Mouse (Mus musculus): ENCODE data around the gene Dnm1l. TPM values are rescaled to one million over a fixed set of nuclear protein-coding genes. Genes with fewer than 3 reads are reported as not detected.
A peak's percentile ranks its signal among the peaks of the same experiment; 100 is the strongest.
"Not testable (repeated sequence)": the region's sequence is repeated elsewhere in the genome, so short reads cannot be mapped to it uniquely, and the experiment has no call there.

The Dnm1l gene
- total RNA-seq (2022), result 100 to 1,000 TPM in 3 of 4 experiments, 10 to 100 TPM in 1; 96.2 to 105 (median 100) TPM

GRCm38 (mm10) chr16:16358481-16359100, at the start of gene Dnm1l:
Dnm1l (minus strand) TSS chr16:16358959.
- peak; percentile 91 for DNase-seq (ENCODE audit: low spot score)

- DNase-seq (ENCODE audit: low spot score), result not testable (repeated sequence)
Measured at GRCm38 (mm10) chr16:16367217-16367616, 8.5 kb upstream of the Dnm1l start.

GRCm38 (mm10) chr16:16359101-16359482, 333 bp upstream of the Dnm1l start:
- DNase-seq (ENCODE audit: low spot score), result not testable (repeated sequence)

GRCm38 (mm10) chr16:16357908-16358307, 851 bp downstream of the Dnm1l start:
- DNase-seq (ENCODE audit: low spot score), result no peak

- DNase-seq (ENCODE audit: low spot score), result no peak
Measured at GRCm38 (mm10) chr16:16346420-16346819, 12.3 kb downstream of the Dnm1l start.

GRCm38 (mm10) chr16:16325775-16326336, 32.9 kb downstream of the Dnm1l start:
- DNase-seq (ENCODE audit: low spot score), result no peak

- DNase-seq (ENCODE audit: low spot score), result no peak
Measured at GRCm38 (mm10) chr16:16311319-16311718, 47.4 kb downstream of the Dnm1l start.

GRCm38 (mm10) chr16:16303888-16304287, 54.9 kb downstream of the Dnm1l start:
- DNase-seq (ENCODE audit: low spot score), result no peak

GRCm38 (mm10) chr16:16303138-16303827, 55.5 kb downstream of the Dnm1l start:
- DNase-seq (ENCODE audit: low spot score), result peak; percentile 15

GRCm38 (mm10) chr16:16302369-16303137, 56.2 kb downstream of the Dnm1l start, which contains the start of gene Yars2:
Yars2 (plus strand) TSS chr16:16302965.
- DNase-seq (ENCODE audit: low spot score), result peak; percentile 90

- no peak for DNase-seq (ENCODE audit: low spot score)
Measured at GRCm38 (mm10) chr16:16273752-16274151, 85.0 kb downstream of the Dnm1l start.

GRCm38 (mm10) chr16:16272978-16273377, 85.8 kb downstream of the Dnm1l start:
- DNase-seq (ENCODE audit: low spot score), result no peak

- no peak for DNase-seq (ENCODE audit: low spot score)
Measured at GRCm38 (mm10) chr16:16262436-16262835, 96.3 kb downstream of the Dnm1l start.

Other genes with a start within 250 kb of the Dnm1l start
- gene Pkp2, start 145.6 kb downstream of the Dnm1l start, total RNA-seq (2022), result 100 to 1,000 TPM; 140 to 155 (median 148) TPM
- 10 to 100 TPM; 40.2 to 43.6 (median 42.0) TPM for gene Yars2, start 56.0 kb downstream of the Dnm1l start, total RNA-seq (2022)
- gene Fgd4, start 241.6 kb upstream of the Dnm1l start, total RNA-seq (2022), result 10 to 100 TPM; 38.1 to 50.1 (median 43.2) TPM

Data from heart, adult 8-10 months (tissue).